Mouse (Mus musculus) megakaryocyte-erythroid progenitor cell, adult 5-6 weeks (primary cell): ENCODE data around the gene Agbl4. TPM values are rescaled to one million over a fixed set of nuclear protein-coding genes. Genes with fewer than 3 reads are reported as not detected.

Experiments used
- ATAC-seq: replicated peaks from 2 replicates; pipeline ENCODE4 v1.8.0; 2016; ENCODE audit warnings: mild to moderate bottlenecking, inconsistent platforms; ENCODE audit not compliant: severe bottlenecking, poor library complexity, low FRiP score, low TSS enrichment
- total RNA-seq, 2 experiments: library from RNA; stranded (forward) in 1 of 2; stranded (reverse) in 1 of 2; fragments of 200-1000, 215-1000 nt in 1 of 2; fragments of >200 nt in 1 of 2; fragmentation: Nextera tagmentation in 1 of 2; gene quantifications; 2 replicates each; pipeline ENCODE4 v1.2.3; 2014 to 2017

The Agbl4 gene
- total RNA-seq, 2 experiments from 2014 or later, result not detected

GRCm38 (mm10) chr4:111517063-111517792, 1119.8 kb downstream of the Agbl4 start:
- ATAC-seq, result no peak

DNA sequence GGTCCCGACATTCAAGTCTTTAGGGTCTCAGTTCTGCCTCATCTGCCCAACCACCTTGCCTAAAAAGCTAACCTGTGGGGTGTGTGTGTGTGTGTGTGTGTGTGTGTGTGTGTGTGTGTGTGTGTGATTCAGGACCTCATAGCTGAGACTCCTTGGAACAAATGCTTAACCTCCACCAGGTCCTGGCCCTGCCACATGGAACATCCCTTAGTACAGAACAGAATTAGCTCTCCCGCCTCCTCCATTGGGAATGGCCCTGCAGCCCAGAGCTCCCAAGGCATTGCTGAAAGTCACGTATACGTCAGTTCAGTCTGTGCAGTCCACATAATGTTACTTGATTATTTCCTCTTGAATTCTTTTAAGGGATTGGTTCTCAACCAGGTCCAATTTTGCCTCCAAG, 1120.7 kb downstream of the Agbl4 start:
- ATAC-seq, result no peak

- ATAC-seq, result no peak
Measured at GRCm38 (mm10) chr4:111519267-111519666, 1121.8 kb downstream of the Agbl4 start.

DNA sequence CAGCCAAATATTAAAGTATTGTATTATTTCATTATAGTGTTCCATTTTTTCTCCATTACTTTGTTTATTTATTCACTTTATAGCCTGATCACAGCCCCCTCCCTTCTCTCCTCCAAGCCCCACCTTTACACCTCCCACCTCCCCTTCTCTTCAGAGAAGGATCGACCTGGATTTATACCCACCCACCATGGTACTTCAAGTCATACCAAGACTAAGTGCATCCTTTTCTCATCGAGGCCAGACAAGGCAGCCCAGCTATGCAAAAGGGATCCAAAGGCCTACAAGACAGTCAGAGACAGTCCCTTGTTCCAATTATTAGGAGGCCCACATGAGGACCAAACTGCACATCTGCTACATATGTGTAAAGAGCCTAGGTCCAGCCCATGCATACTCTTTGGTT, 1122.5 kb downstream of the Agbl4 start:
- no peak for ATAC-seq

- no peak for ATAC-seq
Measured at GRCm38 (mm10) chr4:111522974-111523373, 1125.5 kb downstream of the Agbl4 start.

DNA sequence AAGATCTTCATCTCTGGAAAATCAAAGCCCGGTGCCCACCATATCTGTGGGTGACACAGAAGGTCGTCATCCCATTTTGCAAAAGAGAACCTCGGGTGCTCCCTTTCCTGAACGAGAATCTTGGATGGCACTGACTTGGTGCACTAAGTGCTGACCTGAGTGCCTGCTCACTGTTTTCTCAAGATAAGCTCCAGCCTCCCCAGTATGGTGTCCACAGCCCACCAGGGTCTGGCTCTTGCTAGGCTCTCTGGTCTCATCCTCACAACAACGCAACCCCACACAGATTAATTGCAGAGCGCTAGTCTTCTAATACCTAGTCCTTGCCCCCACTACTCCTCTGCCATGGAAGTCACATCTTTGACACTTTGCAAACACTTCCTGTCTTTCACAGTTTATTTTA, 1131.5 kb downstream of the Agbl4 start:
- ATAC-seq, result no peak

DNA sequence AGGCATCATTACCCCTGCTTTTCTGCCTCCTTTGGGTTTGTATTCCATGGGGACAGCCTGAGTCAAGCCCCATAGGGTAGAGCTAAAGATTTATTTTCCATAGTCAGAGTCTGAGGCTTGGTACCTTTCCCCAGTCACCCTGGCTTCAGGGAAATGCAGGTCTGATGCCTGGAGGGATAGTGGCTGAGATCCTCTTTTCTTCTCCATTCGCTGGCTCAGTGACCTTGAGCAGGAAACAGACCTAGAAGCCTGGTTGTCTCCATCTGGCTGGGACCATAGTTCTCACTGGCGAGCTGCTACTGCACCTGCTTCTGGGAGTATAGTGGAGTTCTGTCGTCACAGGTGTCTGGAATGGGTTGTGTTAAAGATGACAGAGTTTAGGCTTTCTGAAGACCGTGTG, 1132.5 kb downstream of the Agbl4 start:
- ATAC-seq, result no peak

GRCm38 (mm10) chr4:111530537-111530936, 1133.1 kb downstream of the Agbl4 start:
- no peak for ATAC-seq

DNA sequence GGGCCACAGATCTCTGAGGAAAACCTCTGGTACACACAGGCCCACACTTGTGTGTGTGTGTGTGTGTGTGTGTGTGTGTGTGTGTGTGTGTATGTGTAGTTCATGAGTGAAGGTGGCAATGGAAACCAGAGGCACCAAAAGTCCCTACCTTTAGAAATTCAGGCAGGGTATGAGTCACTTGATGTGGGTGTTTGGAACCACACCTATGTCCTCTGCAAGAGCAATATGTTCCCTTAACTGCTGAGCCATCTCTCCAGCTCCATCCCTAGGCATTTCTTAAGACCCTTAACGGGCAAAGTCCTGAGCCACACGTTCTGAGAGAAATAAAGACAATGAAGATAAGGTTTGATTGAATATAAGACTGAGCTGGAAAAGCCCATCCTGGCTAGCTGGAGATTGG, 1147.2 kb downstream of the Agbl4 start:
- no peak for ATAC-seq

GRCm38 (mm10) chr4:111546009-111546408, 1148.5 kb downstream of the Agbl4 start:
- ATAC-seq, result no peak

DNA sequence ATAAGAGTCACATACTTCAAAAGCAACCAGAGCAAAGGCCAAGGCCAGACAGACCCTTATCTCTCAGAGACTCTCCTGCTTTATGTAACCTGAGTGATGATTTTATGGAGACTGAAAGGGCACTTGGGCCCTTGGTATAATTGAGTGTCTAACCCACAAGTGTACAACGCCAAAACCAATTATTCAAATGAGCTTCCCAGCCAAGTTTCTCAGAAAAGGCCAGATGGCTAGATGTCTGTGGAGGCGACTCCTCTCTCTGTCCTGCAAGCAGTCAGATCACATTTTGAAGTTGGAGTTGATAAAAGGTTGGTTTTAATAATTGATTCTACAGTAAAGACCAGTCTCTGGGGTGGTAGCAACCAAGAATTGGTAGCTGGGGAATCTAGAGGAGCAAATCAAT, 1158.0 kb downstream of the Agbl4 start:
- ATAC-seq, result no peak

- no peak for ATAC-seq
Measured at GRCm38 (mm10) chr4:111577087-111577773, 1179.8 kb downstream of the Agbl4 start.

DNA sequence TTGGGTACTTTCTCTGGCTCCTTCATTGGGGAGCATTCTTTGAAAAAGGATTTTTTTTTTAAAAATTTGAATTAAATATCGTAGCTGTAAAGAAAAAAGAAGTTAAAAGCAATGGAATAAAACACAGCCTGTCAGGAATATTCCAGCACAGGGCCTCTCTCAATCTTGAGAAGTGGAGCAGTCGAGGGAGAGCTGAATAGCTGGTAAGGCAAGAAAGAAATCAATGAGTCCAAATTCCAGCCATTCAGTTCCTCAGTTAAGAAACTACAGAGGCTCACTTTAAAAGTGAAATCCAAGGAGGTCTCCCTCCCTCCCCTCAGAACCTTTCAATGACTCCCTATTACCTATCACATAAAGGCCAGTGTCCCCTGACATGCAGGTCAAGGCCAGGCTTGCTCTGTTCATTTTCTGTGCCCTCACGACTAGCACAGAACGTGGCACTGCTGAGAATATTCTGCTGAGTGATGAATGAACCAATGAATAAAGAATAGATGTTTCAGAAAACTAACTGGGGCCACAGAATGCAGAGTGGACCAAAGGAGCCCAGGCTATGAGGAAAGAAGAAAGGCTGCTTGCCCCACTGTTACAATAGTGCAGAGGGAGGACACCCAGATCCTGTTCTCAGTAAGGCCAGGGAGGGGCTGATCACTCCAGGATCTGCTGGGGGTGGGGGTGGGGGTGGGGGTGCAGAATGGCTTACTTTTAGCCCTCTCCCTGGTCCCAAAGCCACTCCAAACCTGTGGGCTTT, 1181.8 kb downstream of the Agbl4 start:
- no peak for ATAC-seq

DNA sequence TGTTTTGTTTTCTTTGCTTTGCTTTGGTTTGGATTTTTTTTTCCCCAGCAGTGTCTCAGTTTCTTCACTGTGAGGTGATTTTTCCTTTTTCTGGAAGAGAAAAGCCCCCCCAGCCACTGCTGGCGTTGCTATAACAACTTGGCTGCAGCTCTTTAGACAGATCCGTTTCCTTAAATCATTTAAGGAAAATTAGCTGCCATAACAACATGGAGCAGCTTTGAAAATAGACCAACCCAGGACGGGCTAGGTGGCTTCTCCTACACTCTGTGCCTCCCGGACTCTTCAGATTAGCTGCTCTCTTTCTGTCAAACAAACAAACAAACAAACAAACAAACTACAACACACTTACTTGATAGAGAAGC, 1182.4 kb downstream of the Agbl4 start:
- no peak for ATAC-seq

- no peak for ATAC-seq
Measured at GRCm38 (mm10) chr4:111580239-111580638, 1182.8 kb downstream of the Agbl4 start.

- ATAC-seq, result no peak
Measured at GRCm38 (mm10) chr4:111583562-111584237, 1186.2 kb downstream of the Agbl4 start.

DNA sequence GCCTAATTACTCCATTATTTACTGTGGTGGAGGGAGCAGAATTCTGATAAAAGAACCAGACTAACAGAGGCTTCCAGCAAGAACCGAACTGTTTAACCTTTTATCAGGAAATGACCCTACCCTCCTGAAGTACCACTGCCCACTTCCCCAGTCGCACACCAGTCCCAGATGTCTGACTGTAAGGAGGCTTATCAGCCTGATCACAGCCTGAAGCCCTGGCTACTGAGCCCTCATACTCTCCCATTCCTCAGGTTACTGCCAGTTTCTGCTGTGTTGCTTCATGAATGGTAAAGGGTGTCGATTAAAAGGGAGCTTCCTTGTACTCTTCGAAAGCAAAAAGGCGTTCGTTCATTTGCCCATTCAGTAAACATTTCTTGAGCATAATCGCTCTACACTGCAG, 1186.8 kb downstream of the Agbl4 start:
- no peak for ATAC-seq

- no peak for ATAC-seq
Measured at GRCm38 (mm10) chr4:111588211-111588610, 1190.8 kb downstream of the Agbl4 start.

DNA sequence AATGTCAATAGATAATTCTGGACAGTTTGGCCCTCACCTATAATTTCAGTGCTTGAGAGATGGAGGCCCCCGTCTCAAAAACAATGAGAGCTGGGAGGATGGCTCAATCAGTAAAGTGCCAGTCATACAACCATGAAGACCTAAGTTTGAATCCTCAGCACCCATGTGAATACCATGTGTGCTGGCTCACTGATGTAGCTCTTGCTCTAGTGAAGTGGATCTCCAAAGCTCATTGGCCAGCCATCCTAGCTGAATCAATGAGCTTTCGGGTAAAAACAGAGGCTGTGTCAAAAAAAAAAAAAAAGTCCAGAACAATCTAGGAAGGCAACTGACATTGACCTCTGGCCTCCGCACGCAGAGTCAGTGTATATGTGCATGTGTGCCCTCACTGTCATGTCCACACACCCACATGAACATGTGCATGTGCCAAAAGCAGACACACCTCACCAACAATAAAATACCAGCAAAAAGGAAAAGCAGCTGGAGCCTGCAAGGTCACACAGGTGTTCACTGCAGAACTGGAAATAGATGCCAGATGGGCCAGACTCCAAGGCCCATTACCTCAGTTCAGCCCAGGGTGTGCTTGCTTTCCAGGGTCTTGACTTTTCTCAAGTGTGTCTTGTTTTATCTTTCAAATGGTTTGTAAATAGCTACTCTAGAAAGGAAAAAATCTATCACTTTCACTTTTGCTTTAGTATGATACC, 1192.2 kb downstream of the Agbl4 start:
- ATAC-seq, result no peak
